Mouse (Mus musculus) liver, embryonic 14.5 days (tissue): ENCODE results near the gene Pmm2.

Experiments used
- CTCF ChIP-seq: IDR thresholded peaks from 2 replicates; pipeline ENCODE4 v1.5.1; 2016; ENCODE audit warnings: antibody characterized with exemption, low read depth, control low read depth
- EP300 ChIP-seq: IDR thresholded peaks from 2 replicates; pipeline ENCODE4 v1.6.1; 2016; ENCODE audit warnings: antibody characterized with exemption, low read depth

DNA sequence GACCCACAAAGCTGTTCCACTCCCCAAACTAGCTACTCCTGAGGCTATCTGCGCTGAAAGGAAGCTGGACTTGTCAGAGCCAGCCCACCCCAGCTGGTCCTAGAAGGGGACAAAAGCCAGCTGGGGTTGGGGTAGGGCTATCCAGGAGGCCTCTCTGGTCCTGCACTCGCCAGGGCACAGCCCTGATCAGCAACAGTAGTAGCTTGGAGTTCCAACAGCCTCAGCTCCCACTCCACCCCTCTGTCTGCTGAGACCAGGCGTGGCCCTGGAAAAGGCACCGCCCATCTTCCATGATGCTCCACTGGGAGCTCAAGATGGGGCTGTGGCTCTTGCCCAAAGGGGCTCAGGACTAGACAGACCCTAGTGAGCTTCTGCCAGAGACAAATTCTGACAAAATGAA lies 30.3 kb downstream of the Pmm2 start:
- TF ChIP-seq CTCF, result no peak
- no peak for TF ChIP-seq EP300
